Mouse (Mus musculus): ENCODE results near the gene Tmem170.
"Not testable (repeated sequence)": the region's sequence is repeated elsewhere in the genome, so short reads cannot be mapped to it uniquely, and the experiment has no call there.

The Tmem170 gene

DNA sequence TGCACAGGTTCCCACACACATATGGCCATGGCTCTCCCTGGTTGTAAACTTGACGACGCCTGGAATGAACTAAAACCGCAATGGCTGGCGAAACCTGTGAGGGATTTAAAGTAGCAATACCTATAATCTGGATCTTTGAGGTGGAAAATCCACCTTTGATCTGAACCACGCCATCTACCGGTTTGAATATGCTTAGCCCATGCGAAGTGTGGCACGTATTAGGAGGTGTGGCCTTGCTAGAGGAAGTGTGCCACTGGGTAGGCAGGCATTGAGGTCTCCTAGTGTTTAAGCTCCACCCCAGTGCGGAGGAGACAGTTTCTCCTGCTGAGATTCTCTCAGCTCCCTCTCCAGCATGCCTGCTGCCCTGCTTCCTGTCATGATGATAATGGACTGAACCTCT lies 1.2 kb upstream of the Tmem170 start:
- ATAC-seq (ENCODE audit: insufficient number of reproducible peaks, low FRiP score, low TSS enrichment) = no peak

- ATAC-seq (ENCODE audit: insufficient number of reproducible peaks, low FRiP score, low TSS enrichment) = no peak
Measured at GRCm38 (mm10) chr8:111875758-111876157, 792 bp downstream of the Tmem170 start.

DNA sequence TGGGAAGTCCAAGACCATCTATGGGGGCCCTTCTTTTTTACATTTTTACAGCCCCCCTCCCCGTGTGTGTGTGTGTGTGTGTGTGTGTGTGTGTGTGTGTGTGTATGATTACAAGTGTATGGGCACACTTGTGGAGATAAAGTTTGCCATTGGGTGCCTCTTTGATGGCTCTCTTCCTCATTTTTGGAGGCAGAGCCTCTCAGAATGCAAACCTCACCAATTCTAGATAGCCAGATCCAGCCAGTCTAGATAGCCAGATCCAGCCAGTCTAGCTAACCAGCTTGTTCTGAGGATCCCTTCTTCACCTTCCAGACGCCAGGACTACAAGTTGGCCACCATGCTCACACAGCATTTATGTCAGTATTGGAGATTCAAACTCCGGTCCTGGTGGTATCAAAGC lies 5.3 kb downstream of the Tmem170 start:
- ATAC-seq (ENCODE audit: insufficient number of reproducible peaks, low FRiP score, low TSS enrichment) = no peak

- ATAC-seq (ENCODE audit: insufficient number of reproducible peaks, low FRiP score, low TSS enrichment) = no peak
Measured at GRCm38 (mm10) chr8:111870379-111870778, 6.2 kb downstream of the Tmem170 start.

GRCm38 (mm10) chr8:111868664-111869063 lies 7.9 kb downstream of the Tmem170 start:
- ATAC-seq (ENCODE audit: insufficient number of reproducible peaks, low FRiP score, low TSS enrichment) = no peak

- no peak for ATAC-seq (ENCODE audit: insufficient number of reproducible peaks, low FRiP score, low TSS enrichment)
Measured at GRCm38 (mm10) chr8:111865857-111866256, 10.7 kb downstream of the Tmem170 start.

DNA sequence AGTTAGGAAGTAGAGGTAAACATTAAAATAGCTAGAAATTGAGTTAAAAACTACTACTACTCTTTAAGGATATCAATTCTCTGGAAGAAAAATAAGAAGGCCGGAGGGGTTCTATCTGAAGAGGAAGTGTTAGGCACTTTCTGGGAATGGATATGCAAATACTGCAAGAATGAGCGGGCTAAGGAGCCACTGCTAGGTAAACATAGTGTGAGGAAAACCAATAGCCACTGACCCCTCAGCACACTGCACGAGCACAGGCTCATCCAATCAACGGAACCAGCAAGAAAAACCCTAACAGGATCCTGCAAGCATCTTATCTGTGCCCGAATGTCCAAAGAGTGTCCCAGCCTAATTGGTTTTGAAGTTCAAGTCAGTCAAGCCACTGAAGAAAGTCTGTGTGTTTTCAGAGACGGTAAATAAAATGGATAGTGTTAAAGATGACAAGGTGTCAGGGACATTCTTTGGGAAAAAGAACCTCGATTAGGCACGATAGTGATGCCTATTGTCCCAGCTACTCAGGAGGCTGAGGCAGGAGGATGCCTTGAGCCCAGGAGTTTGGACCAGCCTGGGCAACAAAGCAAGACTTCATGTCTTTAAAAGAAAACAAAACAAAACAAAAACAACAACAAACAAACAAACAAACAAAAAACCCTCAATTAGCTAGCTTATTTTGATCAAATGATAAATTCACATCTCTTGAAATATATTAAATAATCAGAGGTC lies 11.3 kb downstream of the Tmem170 start:
- ATAC-seq (ENCODE audit: insufficient number of reproducible peaks, low FRiP score, low TSS enrichment) = no peak

- ATAC-seq (ENCODE audit: insufficient number of reproducible peaks, low FRiP score, low TSS enrichment) = no peak
Measured at GRCm38 (mm10) chr8:111864648-111865047, 11.9 kb downstream of the Tmem170 start.

DNA sequence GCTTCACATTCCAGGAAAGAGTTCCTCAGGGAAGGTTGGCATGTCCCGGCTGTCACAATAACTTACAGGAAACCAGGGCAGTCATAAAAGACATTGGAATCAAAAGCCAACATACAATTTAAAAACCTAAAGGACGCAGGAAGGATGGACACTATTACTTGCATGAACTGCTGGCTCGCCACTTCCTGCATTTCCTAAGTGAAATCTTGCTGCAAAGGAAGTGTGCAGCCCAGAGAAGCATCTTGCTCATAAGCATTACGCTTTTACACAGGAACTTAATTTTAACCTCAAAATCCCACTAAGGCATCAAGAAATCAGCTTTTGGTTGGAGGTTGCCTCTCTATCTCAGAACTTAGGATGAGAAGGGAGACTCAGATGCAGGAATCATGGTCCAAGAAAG lies 13.3 kb downstream of the Tmem170 start:
- no peak for ATAC-seq (ENCODE audit: insufficient number of reproducible peaks, low FRiP score, low TSS enrichment)

- no peak for ATAC-seq (ENCODE audit: insufficient number of reproducible peaks, low FRiP score, low TSS enrichment)
Measured at GRCm38 (mm10) chr8:111855977-111856376, 20.6 kb downstream of the Tmem170 start.

DNA sequence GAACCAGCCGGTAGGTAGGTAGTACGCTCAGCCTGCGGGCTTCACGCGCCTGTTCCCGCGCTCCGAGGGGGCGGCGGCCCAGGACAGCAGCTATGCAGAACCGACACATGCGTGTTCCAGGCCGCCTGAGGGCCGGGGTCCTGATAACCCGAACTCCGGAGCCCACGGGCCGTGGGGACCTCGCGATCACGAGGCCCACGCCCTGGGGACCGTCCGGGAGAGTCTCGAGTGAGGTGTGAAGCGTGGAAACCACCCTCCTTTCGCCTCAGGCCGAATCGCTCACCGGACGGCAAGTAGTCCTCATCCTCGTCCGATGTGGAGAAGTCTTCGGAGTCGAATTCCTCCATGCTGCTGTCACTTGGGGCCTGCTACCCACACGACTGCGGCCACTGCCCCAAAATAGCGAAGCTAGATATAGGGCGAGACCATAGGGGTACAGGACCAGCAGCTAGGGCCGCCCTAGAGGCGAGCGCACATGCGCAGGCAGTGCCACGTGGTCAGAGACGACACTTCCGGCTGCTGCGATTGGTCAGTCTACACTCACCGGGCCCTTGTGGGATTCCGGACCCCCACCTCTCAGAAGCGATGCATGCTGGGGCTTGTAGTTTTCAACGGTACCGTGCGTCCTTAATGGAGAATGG lies 22.6 kb downstream of the Tmem170 start, which contains the start of gene Cfdp1:
Cfdp1 (minus strand) TSS at position 431 of the 641 bp plus-strand sequence.
- ATAC-seq (ENCODE audit: insufficient number of reproducible peaks, low FRiP score, low TSS enrichment) = peak; percentile 100

DNA sequence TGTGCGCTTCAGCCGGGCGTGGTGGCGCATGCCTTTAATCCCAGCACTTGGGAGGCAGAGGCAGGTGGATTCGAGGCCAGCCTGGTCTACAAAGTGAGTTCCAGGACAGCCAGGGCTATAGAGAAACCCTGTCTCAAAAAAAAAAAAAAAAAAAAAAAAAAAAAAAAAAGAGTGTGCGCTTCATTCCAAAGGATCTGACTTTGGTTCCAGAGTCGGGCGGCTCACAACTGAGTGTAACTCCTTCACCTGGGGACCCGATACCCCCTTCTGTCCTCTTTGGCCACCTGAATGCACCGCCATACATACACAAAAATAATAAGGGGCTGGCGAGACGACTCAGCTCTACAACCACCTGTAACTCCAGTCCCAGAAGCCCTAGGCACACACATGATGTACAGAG lies 23.3 kb downstream of the Tmem170 start:
- not testable (repeated sequence) for ATAC-seq (ENCODE audit: insufficient number of reproducible peaks, low FRiP score, low TSS enrichment)

GRCm38 (mm10) chr8:111846746-111847145 lies 29.8 kb downstream of the Tmem170 start:
- ATAC-seq (ENCODE audit: insufficient number of reproducible peaks, low FRiP score, low TSS enrichment) = no peak

DNA sequence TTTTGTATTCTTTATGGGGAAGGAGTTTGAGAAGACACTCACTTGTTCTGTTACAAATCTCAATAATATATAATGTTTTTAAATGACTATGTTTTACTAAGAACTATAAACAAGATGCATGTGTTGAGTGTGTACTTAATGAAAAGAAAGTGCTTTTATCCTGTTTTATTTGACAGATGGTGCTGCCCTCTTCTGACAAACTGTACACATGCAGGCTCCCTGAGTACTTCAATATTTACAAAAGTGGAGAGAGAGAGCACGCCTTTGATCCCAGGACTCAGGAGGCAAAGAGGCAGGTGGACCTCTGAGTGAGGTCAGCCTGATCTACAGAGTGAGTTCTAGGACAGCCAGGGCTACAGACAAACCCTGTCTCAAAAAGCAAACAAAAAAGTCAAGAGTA lies 41.0 kb downstream of the Tmem170 start:
- ATAC-seq (ENCODE audit: insufficient number of reproducible peaks, low FRiP score, low TSS enrichment) = no peak

GRCm38 (mm10) chr8:111834011-111834410 lies 42.5 kb downstream of the Tmem170 start:
- no peak for ATAC-seq (ENCODE audit: insufficient number of reproducible peaks, low FRiP score, low TSS enrichment)

DNA sequence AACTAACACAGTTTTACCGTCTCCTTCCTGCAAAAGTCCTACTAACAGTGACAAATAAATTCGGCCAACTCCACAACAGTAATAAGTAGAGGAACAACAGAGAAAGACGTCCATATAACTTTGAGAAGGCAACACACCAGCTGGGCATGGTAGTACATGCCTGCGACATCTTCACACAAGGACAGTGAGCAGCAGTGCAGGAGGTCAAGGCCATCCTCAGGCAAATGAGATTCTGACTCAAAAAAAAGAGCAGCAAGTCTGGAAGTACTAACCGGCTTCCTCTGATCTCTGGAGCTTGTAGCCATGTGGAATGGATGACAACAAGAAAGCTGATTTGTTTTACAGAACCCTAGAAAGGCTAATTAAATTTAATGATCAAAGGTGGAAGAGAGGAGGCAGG lies 43.6 kb downstream of the Tmem170 start:
- no peak for ATAC-seq (ENCODE audit: insufficient number of reproducible peaks, low FRiP score, low TSS enrichment)

DNA sequence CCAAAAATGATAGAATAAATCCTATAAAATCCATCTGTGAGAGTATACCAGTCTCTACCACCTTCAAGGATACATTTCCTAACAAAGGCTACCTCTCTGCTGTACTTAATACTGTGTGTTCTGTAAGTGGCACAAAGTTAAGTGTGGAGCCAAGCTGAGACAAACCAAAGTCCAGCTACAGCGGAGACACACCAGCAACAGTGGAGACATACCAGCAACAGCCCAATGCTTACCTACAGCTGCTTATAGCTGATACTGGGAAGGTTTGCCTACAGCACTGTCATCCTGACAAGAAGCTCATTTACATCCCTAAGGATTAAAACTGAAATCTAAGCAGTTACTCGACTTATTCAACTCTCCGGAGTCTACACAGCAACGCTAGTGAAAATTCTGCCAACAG lies 44.6 kb downstream of the Tmem170 start:
- no peak for ATAC-seq (ENCODE audit: insufficient number of reproducible peaks, low FRiP score, low TSS enrichment)

- ATAC-seq (ENCODE audit: insufficient number of reproducible peaks, low FRiP score, low TSS enrichment) = no peak
Measured at GRCm38 (mm10) chr8:111828595-111828994, 48.0 kb downstream of the Tmem170 start.

GRCm38 (mm10) chr8:111825219-111825618 lies 51.3 kb downstream of the Tmem170 start:
- peak; percentile 81 for ATAC-seq (ENCODE audit: insufficient number of reproducible peaks, low FRiP score, low TSS enrichment)

- ATAC-seq (ENCODE audit: insufficient number of reproducible peaks, low FRiP score, low TSS enrichment) = no peak
Measured at GRCm38 (mm10) chr8:111824334-111824733, 52.2 kb downstream of the Tmem170 start.

- ATAC-seq (ENCODE audit: insufficient number of reproducible peaks, low FRiP score, low TSS enrichment) = no peak
Measured at GRCm38 (mm10) chr8:111821199-111821598, 55.4 kb downstream of the Tmem170 start.

GRCm38 (mm10) chr8:111820691-111821090 lies 55.9 kb downstream of the Tmem170 start:
- no peak for ATAC-seq (ENCODE audit: insufficient number of reproducible peaks, low FRiP score, low TSS enrichment)

Data from cerebellum, adult (tissue).